Mouse (Mus musculus) inflammation-experienced regulatory T-cells (primary cell): ENCODE results near the gene Ankrd24. TPM values are rescaled to one million over a fixed set of nuclear protein-coding genes. Genes with fewer than 3 reads are reported as not detected.

Source experiments
- polyA plus RNA-seq, 2 experiments: library from polyadenylated mRNA; unstranded; fragments of 100-300 nt; shearing (Covaris generic); gene quantifications; one replicate each; pipeline ENCODE4 v1.2.1; 2017

Ankrd24 gene
- polyA plus RNA-seq, result 1 to 10 TPM; 2.6 to 4.3 TPM

GRCm38 (mm10) chr10:81628390-81628789 lies at the start of gene Ankrd24:
TSS of gene Ankrd24 (plus strand) at chr10:81628540.

GRCm38 (mm10) chr10:81600738-81601203 lies 27.6 kb upstream of the Ankrd24 start, which contains the start of gene Tle6:
TSS of gene Tle6 (minus strand) at chr10:81601073.

GRCm38 (mm10) chr10:81605974-81606751 lies 22.2 kb upstream of the Ankrd24 start, which contains the start of gene BC025920:
TSS of gene BC025920 (plus strand) at chr10:81606270.

GRCm38 (mm10) chr10:81626994-81627835 lies 1.1 kb upstream of the Ankrd24 start, which contains the start of gene Sirt6:
TSS of gene Sirt6 (minus strand) at chr10:81627797.

GRCm38 (mm10) chr10:81648803-81649775 lies 20.7 kb downstream of the Ankrd24 start, which contains the start of gene Gm10778:
TSS of gene Gm10778 (plus strand) at chr10:81649059.

Other genes with a start within 250 kb of the Ankrd24 start
- 10 to 100 TPM; 30.8 to 32.1 TPM for gene Dohh, start 244.1 kb upstream of the Ankrd24 start, polyA plus RNA-seq
- 1 to 10 TPM; 2.6 to 5.0 TPM for gene Gm48551, start 244.1 kb upstream of the Ankrd24 start, polyA plus RNA-seq
- gene Gm48552, start 239.5 kb upstream of the Ankrd24 start, polyA plus RNA-seq, result 1 to 10 TPM in 1 of 2 experiments, under 1 TPM in 1; 0.57 to 1.1 TPM
- gene Smim24, start 235.5 kb upstream of the Ankrd24 start, polyA plus RNA-seq, result 1 to 10 TPM in 1 of 2 experiments, not detected in 1; 5.5 TPM
- gene Nfic, start 172.9 kb upstream of the Ankrd24 start, polyA plus RNA-seq, result 10 to 100 TPM; 20.7 to 22.4 TPM
- under 1 TPM; 0.24 to 0.31 TPM for gene Celf5, start 145.8 kb upstream of the Ankrd24 start, polyA plus RNA-seq
- gene Ncln, start 132.1 kb upstream of the Ankrd24 start, polyA plus RNA-seq, result 100 to 1,000 TPM in 1 of 2 experiments, 10 to 100 TPM in 1; 98.8 to 103 TPM
- gene S1pr4, start 128.4 kb upstream of the Ankrd24 start, polyA plus RNA-seq, result 10 to 100 TPM; 59.0 to 73.6 TPM
- 10 to 100 TPM; 29.0 to 32.4 TPM for gene Gna15, start 104.3 kb upstream of the Ankrd24 start, polyA plus RNA-seq
- 10 to 100 TPM; 15.9 to 26.6 TPM for gene Gna11, start 83.3 kb upstream of the Ankrd24 start, polyA plus RNA-seq
- gene Aes, start 69.1 kb upstream of the Ankrd24 start, polyA plus RNA-seq, result 1,000 to 10,000 TPM; 1,037 to 1,181 TPM
- gene Tle2, start 54.0 kb upstream of the Ankrd24 start, polyA plus RNA-seq, result 1 to 10 TPM; 2.8 to 5.1 TPM
- gene Tle6, start 27.5 kb upstream of the Ankrd24 start, polyA plus RNA-seq, result 1 to 10 TPM in 1 of 2 experiments, not detected in 1; 2.2 TPM
- 1 to 10 TPM; 2.1 to 3.2 TPM for gene BC025920, start 22.3 kb upstream of the Ankrd24 start, polyA plus RNA-seq
- 10 to 100 TPM; 12.8 to 18.1 TPM for gene Sirt6, start 743 bp upstream of the Ankrd24 start, polyA plus RNA-seq
- 1 to 10 TPM; 7.6 to 9.3 TPM for gene Gm10778, start 20.5 kb downstream of the Ankrd24 start, polyA plus RNA-seq
- gene Zfp433, start 76.3 kb downstream of the Ankrd24 start, polyA plus RNA-seq, result 10 to 100 TPM; 22.9 to 26.1 TPM
- 10 to 100 TPM; 11.2 to 13.5 TPM for gene Gm3055, start 142.6 kb downstream of the Ankrd24 start, polyA plus RNA-seq
- 1 to 10 TPM; 5.9 to 7.4 TPM for gene Gm4767, start 183.6 kb downstream of the Ankrd24 start, polyA plus RNA-seq
- 1 to 10 TPM; 2.5 to 8.0 TPM for gene Gm32687, start 235.4 kb downstream of the Ankrd24 start, polyA plus RNA-seq